Mouse (Mus musculus): ENCODE results near the gene Crybg1. TPM values are rescaled to one million over a fixed set of nuclear protein-coding genes. Genes with fewer than 3 reads are reported as not detected.

Crybg1 gene
- 0.10 and 0.43 TPM in 2 replicates for total RNA-seq (2014; rRNA removed)
- 0.16 TPM in 2 replicates for polyA plus RNA-seq (2015; fragmentation: Nextera tagmentation; extraction: Ambion mirVana)

DNA sequence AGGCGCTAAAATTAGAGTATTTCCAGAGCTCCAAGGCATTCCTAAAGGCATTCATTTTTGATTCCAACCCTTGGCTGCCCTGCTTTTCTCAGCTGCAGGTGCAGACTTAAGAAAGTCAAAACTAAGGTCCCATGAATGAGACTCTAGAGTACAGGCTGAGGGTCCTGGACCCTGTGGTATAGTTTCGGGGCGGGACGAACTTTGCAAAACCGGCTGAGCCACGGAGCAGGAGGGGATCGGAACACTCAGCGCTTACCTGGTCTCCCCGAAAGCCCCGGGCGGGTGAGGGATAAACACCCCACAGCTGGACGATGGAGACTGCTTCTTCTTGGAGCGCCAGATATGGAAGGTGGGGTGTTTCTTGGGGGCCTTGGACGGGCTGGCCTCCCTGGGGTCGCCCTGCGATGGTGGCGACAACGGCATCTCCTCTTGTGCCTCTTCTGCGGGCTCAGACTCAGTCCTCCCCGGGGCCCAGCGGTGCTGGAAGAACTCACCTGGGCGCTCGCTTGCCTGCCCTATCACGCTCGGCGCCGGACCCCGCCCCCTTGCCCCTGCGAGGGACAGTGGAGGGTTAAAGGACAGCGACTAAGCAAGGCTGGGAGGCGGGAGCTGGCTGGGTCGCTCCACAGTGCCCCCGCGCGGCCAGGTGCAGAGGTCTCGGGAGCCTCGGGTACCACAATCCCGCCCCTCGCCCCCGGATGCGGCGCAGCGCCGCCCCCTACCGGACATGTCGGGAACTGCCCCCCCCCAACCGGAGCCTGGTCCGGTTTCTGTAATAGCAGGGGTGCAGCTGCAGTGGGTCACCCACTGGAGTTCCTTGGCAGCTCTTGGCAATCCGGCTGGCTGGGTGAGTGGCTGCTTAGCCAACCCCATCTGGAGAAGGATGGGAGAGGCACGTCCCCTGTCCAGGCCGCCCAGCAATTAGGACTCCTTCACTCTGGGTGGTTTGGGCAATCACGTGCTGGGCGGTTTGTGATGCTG is at the start of gene Crybg1:
TSS of gene Crybg1 (minus strand) at position 517 of the 981 bp plus-strand sequence.
- WGBS: 5% methylated on average over 53 of the region's 53 CpGs
- peak; percentile 71 for TF ChIP-seq CTCF (IDR thresholded peaks at IDR 0.05; ENCODE audit: low read depth)
- peak within 1 kb of the TSS; percentile 52 for H3K4me2 ChIP-seq (ENCODE audit: low read depth, low read length)
- no peak within 1 kb of the TSS for H3K27ac ChIP-seq
- no peaks in the 10 kb centered on the region for H3K36me3 ChIP-seq (ENCODE audit: insufficient read depth, low read length)
- H3K9me3 ChIP-seq (ENCODE audit: low read length): no peaks in the 10 kb centered on the region
- H3K4me1 ChIP-seq (ENCODE audit: insufficient read depth, low read length): no peaks in the 10 kb centered on the region; the same call in 1 of the 2 replicates
- ATAC-seq (peak; percentile 92), DNase-seq (ENCODE audit: low spot score) (peak; percentile 51)
- peaks cover 9% of the 10 kb centered on the region; the same call in 1 of the 2 replicates for H3K27me3 ChIP-seq (ENCODE audit: insufficient read depth, low read length)
- no peak within 1 kb of the TSS for H3K9ac ChIP-seq (replicated peaks; ENCODE audit: low read length)
- H3K4me3 ChIP-seq (ENCODE audit: low read length): peak within 1 kb of the TSS; percentile 27

DNA sequence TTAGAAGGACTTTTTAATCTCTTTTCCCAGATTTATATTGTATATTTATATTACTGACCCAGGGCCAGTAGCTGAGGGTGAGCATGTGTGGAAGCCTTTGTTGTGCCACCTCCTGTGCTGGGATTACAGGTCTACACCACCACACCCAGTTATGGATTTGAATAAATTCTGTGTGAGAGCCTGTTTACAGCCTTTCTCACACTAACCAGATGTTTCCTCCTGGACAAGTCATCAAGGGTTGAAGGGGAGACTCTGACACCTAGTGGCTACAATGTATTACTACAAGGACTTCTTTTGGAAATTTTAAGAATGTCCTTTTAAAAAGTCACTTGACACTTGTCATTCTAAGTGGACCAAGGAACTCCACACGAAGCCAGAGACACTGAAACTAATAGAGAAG is 28.7 kb upstream of the Crybg1 start:
- no peak overlapping the region for H3K4me2 ChIP-seq (ENCODE audit: low read depth, low read length)
- no peak overlapping the region for H3K27ac ChIP-seq
- ATAC-seq: 0 out of 2 replicates have a peak, but pooled peaks have one; percentile 29
- TF ChIP-seq CTCF (IDR thresholded peaks at IDR 0.05; ENCODE audit: low read depth): peak; percentile 76
- no peaks in the 10 kb centered on the region for H3K36me3 ChIP-seq (ENCODE audit: insufficient read depth, low read length)
- H3K4me1 ChIP-seq (ENCODE audit: insufficient read depth, low read length): no peaks in the 10 kb centered on the region
- DNase-seq (ENCODE audit: low spot score): peak; percentile 52
- H3K27me3 ChIP-seq (ENCODE audit: insufficient read depth, low read length): no peaks in the 10 kb centered on the region
- WGBS: 2% methylated on average over 1 of the region's 1 CpGs
- H3K4me3 ChIP-seq (ENCODE audit: low read length): no peak overlapping the region
- H3K9ac ChIP-seq (replicated peaks; ENCODE audit: low read length): no peak overlapping the region
- no peaks in the 10 kb centered on the region for H3K9me3 ChIP-seq (ENCODE audit: low read length)

DNA sequence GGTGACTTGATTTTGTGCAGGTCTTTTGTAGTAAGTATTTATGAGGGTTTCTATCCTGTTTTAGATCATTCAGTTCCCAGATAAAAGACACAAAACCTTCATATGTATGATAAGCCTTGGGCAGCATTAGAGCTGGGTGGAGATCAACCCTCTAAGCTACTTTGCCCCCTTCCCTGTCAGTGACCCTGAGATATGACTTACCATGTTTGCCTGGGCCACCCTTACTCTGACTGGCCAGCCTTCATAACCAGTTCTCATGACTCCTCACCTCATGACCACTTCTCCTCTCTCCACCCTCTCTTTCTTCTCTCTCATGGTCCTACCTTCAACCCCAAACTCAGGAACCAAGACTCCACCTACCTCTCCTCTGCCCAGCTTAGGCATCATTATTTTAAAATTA is 27.9 kb upstream of the Crybg1 start:
- no peak overlapping the region for H3K27ac ChIP-seq
- no peak overlapping the region for H3K4me3 ChIP-seq (ENCODE audit: low read length)
- no peak overlapping the region for H3K4me2 ChIP-seq (ENCODE audit: low read depth, low read length)
- H3K9ac ChIP-seq (replicated peaks; ENCODE audit: low read length): no peak overlapping the region
- H3K36me3 ChIP-seq (ENCODE audit: insufficient read depth, low read length): no peaks in the 10 kb centered on the region
- no peak for ATAC-seq
- no peak for TF ChIP-seq CTCF (IDR thresholded peaks at IDR 0.05; ENCODE audit: low read depth)
- no peak for DNase-seq (ENCODE audit: low spot score)
- no peaks in the 10 kb centered on the region for H3K9me3 ChIP-seq (ENCODE audit: low read length)
- H3K4me1 ChIP-seq (ENCODE audit: insufficient read depth, low read length): no peaks in the 10 kb centered on the region
- no peaks in the 10 kb centered on the region for H3K27me3 ChIP-seq (ENCODE audit: insufficient read depth, low read length)

DNA sequence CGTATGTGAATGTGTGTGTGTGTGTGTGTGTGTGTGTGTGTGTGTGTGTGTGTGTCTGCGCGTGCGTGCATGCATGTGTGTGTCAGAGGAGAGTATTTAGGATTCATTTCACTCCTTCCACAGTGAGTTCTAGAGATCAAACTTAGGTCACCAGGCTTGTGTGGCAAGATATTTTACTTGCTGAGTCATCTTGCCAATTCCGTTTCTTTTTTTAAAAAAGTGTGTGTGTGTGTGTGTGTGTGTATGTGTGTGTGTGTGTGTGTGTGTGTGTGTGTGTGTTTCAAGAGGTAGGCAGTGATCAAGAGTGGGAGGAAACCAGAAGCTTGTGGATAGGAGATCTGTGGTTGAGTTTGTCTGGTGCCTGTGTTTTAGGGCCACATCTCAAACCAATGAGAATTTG is 27.5 kb upstream of the Crybg1 start:
- Histone ChIP-seq H3K4me1 (ENCODE audit: insufficient read depth, low read length) (no peaks in the 10 kb centered on the region), H3K9me3 (ENCODE audit: low read length) (no peaks in the 10 kb centered on the region), H3K4me2 (ENCODE audit: low read depth, low read length) (no peak overlapping the region), H3K27me3 (ENCODE audit: insufficient read depth, low read length) (no peaks in the 10 kb centered on the region), H3K9ac (replicated peaks; ENCODE audit: low read length) (no peak overlapping the region), H3K4me3 (ENCODE audit: low read length) (no peak overlapping the region), H3K36me3 (ENCODE audit: insufficient read depth, low read length) (no peaks in the 10 kb centered on the region), H3K27ac (no peak overlapping the region)
- TF ChIP-seq CTCF (IDR thresholded peaks at IDR 0.05; ENCODE audit: low read depth): no peak
- DNase-seq (ENCODE audit: low spot score): no peak
- 91% methylated on average over 5 of the region's 5 CpGs for WGBS
- no peak for ATAC-seq

DNA sequence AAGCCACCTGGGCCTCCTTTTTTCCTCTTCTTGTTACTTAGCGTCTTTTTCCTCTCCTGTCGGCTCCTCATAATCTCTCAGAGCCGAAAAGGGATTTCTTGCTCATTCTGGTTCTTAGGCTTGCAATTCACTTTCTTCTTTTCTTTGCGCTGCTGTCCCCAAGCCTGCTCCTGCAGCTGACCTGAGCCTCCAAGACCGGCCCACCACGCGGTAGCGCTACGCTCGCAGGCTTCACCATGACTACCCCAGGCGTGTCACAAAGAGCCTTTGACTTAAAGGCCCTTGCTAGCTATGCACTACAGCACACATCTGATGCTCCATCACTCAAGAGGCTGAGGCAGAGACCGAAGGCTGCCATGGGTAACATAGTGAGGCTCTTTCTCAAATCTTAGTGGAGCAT is 21.5 kb upstream of the Crybg1 start:
- H3K4me3 ChIP-seq (ENCODE audit: low read length): no peak overlapping the region
- no peaks in the 10 kb centered on the region for H3K36me3 ChIP-seq (ENCODE audit: insufficient read depth, low read length)
- TF ChIP-seq CTCF (IDR thresholded peaks at IDR 0.05; ENCODE audit: low read depth): no peak
- no peak for ATAC-seq
- H3K9ac ChIP-seq (replicated peaks; ENCODE audit: low read length): no peak overlapping the region
- no peaks in the 10 kb centered on the region for H3K27me3 ChIP-seq (ENCODE audit: insufficient read depth, low read length)
- no peak overlapping the region for H3K27ac ChIP-seq
- no peak overlapping the region for H3K4me2 ChIP-seq (ENCODE audit: low read depth, low read length)
- no peaks in the 10 kb centered on the region for H3K9me3 ChIP-seq (ENCODE audit: low read length)
- WGBS: 82% methylated on average over 12 of the region's 12 CpGs
- DNase-seq (ENCODE audit: low spot score): no peak
- H3K4me1 ChIP-seq (ENCODE audit: insufficient read depth, low read length): no peaks in the 10 kb centered on the region

DNA sequence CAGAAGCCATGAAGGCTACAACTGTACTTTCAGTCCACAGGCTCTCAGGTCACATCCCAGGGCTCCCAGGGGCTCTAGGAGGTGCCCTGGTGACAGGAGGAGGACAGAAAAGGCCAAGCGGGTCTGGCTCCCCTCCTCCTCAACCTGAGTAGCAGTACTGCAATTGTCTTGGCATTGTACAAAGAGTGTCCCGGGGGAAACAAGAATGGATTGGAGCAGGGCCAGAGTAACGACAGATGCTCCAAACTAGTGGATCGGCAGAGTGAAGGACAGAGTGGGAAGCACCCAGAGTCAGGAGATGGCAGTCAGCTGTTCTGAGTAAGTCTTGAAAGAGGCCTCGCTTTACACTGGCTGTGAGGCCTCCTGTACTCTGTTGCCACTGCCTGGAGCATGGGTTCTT is 18.4 kb upstream of the Crybg1 start:
- DNase-seq (ENCODE audit: low spot score) (peak; percentile 49), ATAC-seq (no peak)
- Histone ChIP-seq H3K4me3 (ENCODE audit: low read length) (no peak overlapping the region), H3K9ac (replicated peaks; ENCODE audit: low read length) (no peak overlapping the region), H3K4me1 (ENCODE audit: insufficient read depth, low read length) (no peaks in the 10 kb centered on the region), H3K27me3 (ENCODE audit: insufficient read depth, low read length) (no peaks in the 10 kb centered on the region), H3K4me2 (ENCODE audit: low read depth, low read length) (no peak overlapping the region), H3K36me3 (ENCODE audit: insufficient read depth, low read length) (no peaks in the 10 kb centered on the region), H3K9me3 (ENCODE audit: low read length) (no peaks in the 10 kb centered on the region), H3K27ac (no peak overlapping the region)
- no peak for TF ChIP-seq CTCF (IDR thresholded peaks at IDR 0.05; ENCODE audit: low read depth)
- 47% methylated on average over 5 of the region's 5 CpGs for WGBS
